Mouse (Mus musculus) neural tube, embryonic 12.5 days (tissue): ENCODE results near the gene Vmn1r239-ps. TPM values are rescaled to one million over a fixed set of nuclear protein-coding genes. Genes with fewer than 3 reads are reported as not detected.
"Not testable (repeated sequence)": the region's sequence is repeated elsewhere in the genome, so short reads cannot be mapped to it uniquely, and the experiment has no call there.

Experiments
- ATAC-seq: fragments of 200-750 bp; cut with Nextera tagmentation; 2 replicates; pipeline ENCODE4 v1.8.0; 2017; ENCODE audit warnings: low read depth, mild to moderate bottlenecking, moderate TSS enrichment, moderate library complexity; ENCODE audit not compliant: low FRiP score
- H3K27ac ChIP-seq: fragments of 300-500 bp; sonication (generic); 2 replicates; pipeline ENCODE4 v1.5.1; 2016
- H3K27me3 ChIP-seq: fragments of 300-500 bp; sonication (generic); replicated peaks from 2 replicates; pipeline ENCODE4 v1.6.1; 2016; ENCODE audit warnings: mild to moderate bottlenecking
- H3K36me3 ChIP-seq: fragments of 300-500 bp; sonication (generic); 2 replicates; pipeline ENCODE4 v1.6.1; 2016; ENCODE audit warnings: mild to moderate bottlenecking
- H3K4me1 ChIP-seq: fragments of 300-500 bp; sonication (generic); 2 replicates; pipeline ENCODE4 v1.6.1; 2016
- H3K4me2 ChIP-seq: fragments of 300-500 bp; sonication (generic); replicated peaks from 2 replicates; pipeline ENCODE4 v1.6.1; 2016; ENCODE audit warnings: mild to moderate bottlenecking
- H3K4me3 ChIP-seq: fragments of 300-500 bp; sonication (generic); 2 replicates; pipeline ENCODE4 v1.5.1; 2016
- H3K9ac ChIP-seq: fragments of 300-500 bp; sonication (generic); 2 replicates; pipeline ENCODE4 v1.6.1; 2016; ENCODE audit warnings: mild to moderate bottlenecking
- H3K9me3 ChIP-seq: fragments of 300-500 bp; sonication (generic); 2 replicates; pipeline ENCODE4 v1.6.1; 2016; ENCODE audit warnings: mild to moderate bottlenecking
- WGBS: fragments of 180-500 bp; shearing (Covaris S2); methylation state at CpG from one replicate; pipeline ENCODE4 v1.1.7; 2016; 5-methylcytosine and 5-hydroxymethylcytosine counted together
- polyA plus RNA-seq: library from polyadenylated mRNA; unstranded; fragments of >200 nt; fragmentation: Nextera tagmentation; extraction: Ambion mirVana; gene quantifications from 2 replicates; pipeline ENCODE4 v1.2.1, GENCODE M21; 2016

Gene Vmn1r239-ps
- polyA plus RNA-seq: not detected in 2 replicates

GRCm38 (mm10) chrX:147453610-147454009 is at the start of gene Vmn1r239-ps:
Vmn1r239-ps (minus strand) TSS chrX:147453710.
- 85% methylated on average over 1 of the region's 1 CpGs for WGBS
- H3K4me2 ChIP-seq, H3K4me1 ChIP-seq, H3K9ac ChIP-seq, ATAC-seq, H3K27me3 ChIP-seq, H3K4me3 ChIP-seq, H3K36me3 ChIP-seq, H3K27ac ChIP-seq, H3K9me3 ChIP-seq: not testable (repeated sequence)

- Histone ChIP-seq H3K4me1 (no peaks in the 10 kb centered on the region), H3K27ac (no peak overlapping the region), H3K27me3 (no peaks in the 10 kb centered on the region), H3K9me3 (no peaks in the 10 kb centered on the region), H3K4me2 (no peak overlapping the region), H3K4me3 (no peak overlapping the region), H3K36me3 (no peaks in the 10 kb centered on the region), H3K9ac (no peak overlapping the region)
- ATAC-seq: no peak
- 77% methylated on average over 2 of the region's 2 CpGs for WGBS
Measured at GRCm38 (mm10) chrX:147489551-147489950, 36.0 kb upstream of the Vmn1r239-ps start.

GRCm38 (mm10) chrX:147443386-147443785 is 10.1 kb downstream of the Vmn1r239-ps start:
- H3K4me1 ChIP-seq: no peaks in the 10 kb centered on the region
- 87% methylated on average over 4 of the region's 4 CpGs for WGBS
- no peaks in the 10 kb centered on the region for H3K27me3 ChIP-seq
- no peaks in the 10 kb centered on the region for H3K9me3 ChIP-seq
- H3K4me2 ChIP-seq: no peak overlapping the region
- no peak overlapping the region for H3K27ac ChIP-seq
- no peaks in the 10 kb centered on the region for H3K36me3 ChIP-seq
- no peak overlapping the region for H3K4me3 ChIP-seq
- no peak for ATAC-seq
- no peak overlapping the region for H3K9ac ChIP-seq

- no peaks in the 10 kb centered on the region for H3K27me3 ChIP-seq
- no peak overlapping the region for H3K4me3 ChIP-seq
- H3K36me3 ChIP-seq: no peaks in the 10 kb centered on the region
- H3K27ac ChIP-seq: no peak overlapping the region
- H3K4me1 ChIP-seq: no peaks in the 10 kb centered on the region
- 81% methylated on average over 2 of the region's 2 CpGs for WGBS
- no peak overlapping the region for H3K9ac ChIP-seq
- ATAC-seq: no peak
- no peak overlapping the region for H3K4me2 ChIP-seq
- no peaks in the 10 kb centered on the region for H3K9me3 ChIP-seq
Measured at GRCm38 (mm10) chrX:147435400-147435799, 18.1 kb downstream of the Vmn1r239-ps start.

GRCm38 (mm10) chrX:147429753-147430152 is 23.8 kb downstream of the Vmn1r239-ps start:
- H3K9ac ChIP-seq: no peak overlapping the region
- H3K27me3 ChIP-seq: no peaks in the 10 kb centered on the region
- 76% methylated on average over 1 of the region's 1 CpGs for WGBS
- no peak overlapping the region for H3K4me3 ChIP-seq
- H3K9me3 ChIP-seq: no peaks in the 10 kb centered on the region
- H3K27ac ChIP-seq: no peak overlapping the region
- no peaks in the 10 kb centered on the region for H3K36me3 ChIP-seq
- ATAC-seq: no peak
- no peaks in the 10 kb centered on the region for H3K4me1 ChIP-seq
- H3K4me2 ChIP-seq: no peak overlapping the region

- Histone ChIP-seq H3K9ac (no peak within 1 kb of the TSS), H3K27ac (no peak within 1 kb of the TSS), H3K27me3 (no peaks in the 10 kb centered on the region), H3K4me3 (no peak within 1 kb of the TSS), H3K4me2 (no peak within 1 kb of the TSS), H3K4me1 (no peaks in the 10 kb centered on the region), H3K36me3 (no peaks in the 10 kb centered on the region), H3K9me3 (no peaks in the 10 kb centered on the region)
- 56% methylated on average over 1 of the region's 1 CpGs for WGBS
- no peak for ATAC-seq
Measured at GRCm38 (mm10) chrX:147429129-147429528, 24.4 kb downstream of the Vmn1r239-ps start, which contains the start of gene Il13ra2. Il13ra2 (minus strand) TSS chrX:147429192.

Other genes starting within 250 kb of the Vmn1r239-ps start
- 0.24 TPM in 1 of 2 replicates, not detected in the other for gene Il13ra2, start 24.5 kb downstream of the Vmn1r239-ps start, polyA plus RNA-seq
- 12.3 and 12.8 TPM in 2 replicates for gene Lrch2, start 100.4 kb upstream of the Vmn1r239-ps start, polyA plus RNA-seq